Mouse (Mus musculus): ENCODE data around the gene Crtc1. TPM values are rescaled to one million over a fixed set of nuclear protein-coding genes. Genes with fewer than 3 reads are reported as not detected.

Crtc1 gene
- polyA plus RNA-seq, 1 experiment, result 6.1 TPM

DNA sequence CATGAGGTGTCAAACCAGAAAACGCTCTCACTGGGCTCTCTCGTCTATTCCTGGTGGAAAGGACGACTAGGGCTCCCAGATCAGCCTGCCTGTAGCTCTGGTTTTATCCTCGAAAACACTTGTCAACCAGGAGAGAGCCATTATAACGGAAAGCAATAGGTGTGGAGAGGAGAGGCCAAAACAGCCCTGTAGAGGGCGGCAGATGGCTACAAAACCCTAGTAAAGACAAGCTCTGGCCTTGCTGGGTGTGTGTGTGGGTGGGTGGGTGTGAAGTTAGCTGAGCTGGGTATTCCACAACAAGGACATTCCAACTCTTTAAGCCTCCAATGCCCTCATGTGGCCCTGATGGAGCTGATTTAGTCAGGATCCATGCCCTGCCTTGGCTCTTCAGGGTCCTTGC lies 95.7 kb downstream of the Crtc1 start:
- peak; percentile 51 for TF ChIP-seq CTCF (IDR thresholded peaks at IDR 0.05; ENCODE audit: control insufficient read depth, insufficient read depth, low read length)
- TF ChIP-seq POLR2A (IDR thresholded peaks at IDR 0.05; ENCODE audit: borderline replicate concordance, control insufficient read depth, low read depth, low read length), result no peak
- WGBS, result 64% methylated on average over 6 of the region's 6 CpGs
- no peak overlapping the region for H3K27ac ChIP-seq (ENCODE audit: control insufficient read depth, insufficient read depth, low read depth, low read length, poor library complexity)
- H3K4me3 ChIP-seq (replicated peaks; ENCODE audit: control insufficient read depth, low read depth, low read length), result no peak overlapping the region
- no peaks in the 10 kb centered on the region; the same call in 1 of the 2 replicates for H3K4me1 ChIP-seq (ENCODE audit: control insufficient read depth, insufficient read depth, low read length)

DNA sequence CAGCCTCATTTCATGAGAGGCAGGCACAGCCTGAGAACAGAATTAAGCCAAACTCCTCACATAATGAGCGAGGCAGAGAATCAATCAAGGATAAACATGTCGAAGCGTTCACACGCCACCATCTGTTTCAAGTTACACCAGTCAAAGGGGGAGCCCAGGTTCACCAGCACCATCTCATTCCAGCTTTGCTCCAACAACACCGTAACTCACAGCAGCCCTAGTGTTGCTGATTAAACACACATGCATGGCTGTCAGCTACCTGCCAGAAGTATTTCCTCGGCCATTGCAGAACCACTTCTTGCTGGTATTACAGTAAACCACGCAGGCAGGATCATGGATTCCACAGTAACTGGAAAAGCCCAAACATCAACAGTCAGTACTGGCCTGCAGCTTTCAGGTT lies 96.3 kb downstream of the Crtc1 start:
- TF ChIP-seq POLR2A (IDR thresholded peaks at IDR 0.05; ENCODE audit: borderline replicate concordance, control insufficient read depth, low read depth, low read length) (no peak), CTCF (IDR thresholded peaks at IDR 0.05; ENCODE audit: control insufficient read depth, insufficient read depth, low read length) (no peak)
- Histone ChIP-seq H3K27ac (ENCODE audit: control insufficient read depth, insufficient read depth, low read depth, low read length, poor library complexity) (no peak overlapping the region), H3K4me3 (replicated peaks; ENCODE audit: control insufficient read depth, low read depth, low read length) (no peak overlapping the region), H3K4me1 (ENCODE audit: control insufficient read depth, insufficient read depth, low read length) (no peaks in the 10 kb centered on the region)
- 91% methylated on average over 7 of the region's 7 CpGs for WGBS

DNA sequence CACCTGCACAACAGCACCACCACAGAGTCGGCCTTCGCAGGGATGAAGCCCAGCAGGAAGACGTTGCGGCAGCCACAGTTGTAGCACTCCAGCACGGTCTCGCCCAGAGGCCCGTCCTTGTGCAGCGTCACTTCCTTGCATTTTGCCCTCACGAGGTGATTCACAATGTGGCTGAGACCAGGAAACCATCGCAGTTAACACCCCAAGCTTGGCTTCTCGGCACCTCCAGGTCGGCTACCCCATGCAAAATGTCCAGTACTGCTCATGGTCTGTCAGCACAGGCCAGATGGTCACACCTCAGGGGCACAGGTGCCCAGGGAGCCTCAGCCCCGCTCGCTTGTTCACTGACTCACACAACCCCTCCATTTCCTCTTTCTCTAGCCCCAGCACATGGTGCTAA lies 97.4 kb downstream of the Crtc1 start:
- no peaks in the 10 kb centered on the region for H3K4me1 ChIP-seq (ENCODE audit: control insufficient read depth, insufficient read depth, low read length)
- TF ChIP-seq POLR2A (IDR thresholded peaks at IDR 0.05; ENCODE audit: borderline replicate concordance, control insufficient read depth, low read depth, low read length), result no peak
- no peak for TF ChIP-seq CTCF (IDR thresholded peaks at IDR 0.05; ENCODE audit: control insufficient read depth, insufficient read depth, low read length)
- no peak overlapping the region for H3K4me3 ChIP-seq (replicated peaks; ENCODE audit: control insufficient read depth, low read depth, low read length)
- H3K27ac ChIP-seq (ENCODE audit: control insufficient read depth, insufficient read depth, low read depth, low read length, poor library complexity), result no peak overlapping the region
- WGBS, result 47% methylated on average over 14 of the region's 14 CpGs

DNA sequence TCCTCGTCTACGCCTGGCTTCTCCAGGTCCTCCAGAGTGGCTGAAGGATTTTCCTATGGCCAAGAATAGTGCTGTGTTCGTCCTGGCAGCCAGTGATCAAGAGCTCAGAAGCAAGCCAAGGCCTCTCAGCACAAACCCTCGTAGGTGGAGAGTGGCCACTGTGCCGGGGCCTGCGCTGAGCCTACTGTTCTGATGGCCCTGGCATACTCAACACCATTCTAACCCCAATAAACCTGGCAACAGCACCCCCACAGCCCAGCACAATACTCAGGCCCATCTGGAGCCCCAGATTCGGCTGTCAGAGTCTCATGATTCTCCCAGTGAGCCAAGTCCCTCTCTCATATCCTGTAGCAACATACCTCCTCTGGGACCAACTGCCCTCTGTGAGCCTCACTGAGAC lies 98.7 kb downstream of the Crtc1 start:
- no peaks in the 10 kb centered on the region for H3K4me1 ChIP-seq (ENCODE audit: control insufficient read depth, insufficient read depth, low read length)
- no peak overlapping the region for H3K27ac ChIP-seq (ENCODE audit: control insufficient read depth, insufficient read depth, low read depth, low read length, poor library complexity)
- H3K4me3 ChIP-seq (replicated peaks; ENCODE audit: control insufficient read depth, low read depth, low read length), result no peak overlapping the region
- no peak for TF ChIP-seq POLR2A (IDR thresholded peaks at IDR 0.05; ENCODE audit: borderline replicate concordance, control insufficient read depth, low read depth, low read length)
- no peak for TF ChIP-seq CTCF (IDR thresholded peaks at IDR 0.05; ENCODE audit: control insufficient read depth, insufficient read depth, low read length)
- WGBS, result 93% methylated on average over 7 of the region's 7 CpGs

DNA sequence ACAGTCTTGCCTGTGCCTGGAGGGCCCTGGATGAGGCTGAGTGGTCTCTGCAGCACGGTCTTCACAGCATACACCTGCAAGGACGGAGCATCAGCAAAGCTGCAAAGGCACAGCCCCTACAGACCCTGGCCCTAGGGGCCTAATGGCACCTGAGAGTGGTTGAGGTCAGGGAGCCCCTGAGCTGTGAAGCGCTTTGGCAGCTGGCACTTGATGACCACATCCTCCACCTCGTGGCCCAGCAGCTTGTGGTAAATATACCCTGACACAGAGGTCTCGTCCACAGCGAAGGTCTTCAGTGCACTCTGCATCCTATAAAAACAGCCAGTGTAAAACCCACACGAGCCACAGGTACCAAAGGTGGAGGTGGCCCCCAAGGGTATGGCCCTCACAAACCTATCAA lies 100.4 kb downstream of the Crtc1 start:
- Histone ChIP-seq H3K4me3 (replicated peaks; ENCODE audit: control insufficient read depth, low read depth, low read length) (no peak overlapping the region), H3K27ac (ENCODE audit: control insufficient read depth, insufficient read depth, low read depth, low read length, poor library complexity) (no peak overlapping the region), H3K4me1 (ENCODE audit: control insufficient read depth, insufficient read depth, low read length) (no peaks in the 10 kb centered on the region)
- TF ChIP-seq POLR2A (IDR thresholded peaks at IDR 0.05; ENCODE audit: borderline replicate concordance, control insufficient read depth, low read depth, low read length), result no peak
- TF ChIP-seq CTCF (IDR thresholded peaks at IDR 0.05; ENCODE audit: control insufficient read depth, insufficient read depth, low read length), result no peak
- 85% methylated on average over 7 of the region's 7 CpGs for WGBS

DNA sequence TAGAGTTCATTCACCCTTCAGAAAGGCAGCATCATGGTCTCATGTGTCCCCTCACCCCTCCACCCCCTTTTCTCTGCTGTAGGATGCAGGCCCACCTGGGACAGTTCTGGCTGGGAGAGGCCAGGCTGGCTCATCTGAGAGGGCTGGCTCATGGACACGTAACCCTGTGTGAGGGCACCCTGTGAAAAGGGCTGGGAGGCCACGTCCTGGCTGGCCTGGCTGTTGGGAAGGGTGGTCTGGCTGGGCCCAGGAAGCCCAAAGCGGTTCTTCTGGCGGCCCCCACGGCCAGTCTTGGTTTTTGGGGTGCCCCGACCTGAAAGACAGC lies 106.5 kb downstream of the Crtc1 start:
- Histone ChIP-seq H3K4me1 (ENCODE audit: control insufficient read depth, insufficient read depth, low read length) (no peaks in the 10 kb centered on the region; the same call in 1 of the 2 replicates), H3K27ac (ENCODE audit: control insufficient read depth, insufficient read depth, low read depth, low read length, poor library complexity) (no peak overlapping the region), H3K4me3 (replicated peaks; ENCODE audit: control insufficient read depth, low read depth, low read length) (no peak overlapping the region)
- no peak for TF ChIP-seq CTCF (IDR thresholded peaks at IDR 0.05; ENCODE audit: control insufficient read depth, insufficient read depth, low read length)
- no peak for TF ChIP-seq POLR2A (IDR thresholded peaks at IDR 0.05; ENCODE audit: borderline replicate concordance, control insufficient read depth, low read depth, low read length)
- 87% methylated on average over 6 of the region's 6 CpGs for WGBS

Other genes with a start within 250 kb of the Crtc1 start
- gene Slc25a42, start 227.3 kb downstream of the Crtc1 start, polyA plus RNA-seq (2011; ENCODE audit: insufficient read depth, insufficient read length, low replicate concordance, missing spikeins), result 7.1 and 10.9 TPM in 2 replicates
- 89.1 and 192 TPM in 2 replicates for gene Sugp2, start 205.4 kb downstream of the Crtc1 start, polyA plus RNA-seq (2011; ENCODE audit: insufficient read depth, insufficient read length, low replicate concordance, missing spikeins)
- gene Armc6, start 205.1 kb downstream of the Crtc1 start, polyA plus RNA-seq (2011; ENCODE audit: insufficient read depth, insufficient read length, low replicate concordance, missing spikeins), result 2.9 and 9.8 TPM in 2 replicates
- 12.1 and 25.6 TPM in 2 replicates for gene Homer3, start 156.8 kb downstream of the Crtc1 start, polyA plus RNA-seq (2011; ENCODE audit: insufficient read depth, insufficient read length, low replicate concordance, missing spikeins)
- gene Ddx49, start 137.1 kb downstream of the Crtc1 start, polyA plus RNA-seq (2011; ENCODE audit: insufficient read depth, insufficient read length, low replicate concordance, missing spikeins), result 32.3 and 33.4 TPM in 2 replicates
- gene Cope, start 137.1 kb downstream of the Crtc1 start, polyA plus RNA-seq (2011; ENCODE audit: insufficient read depth, insufficient read length, low replicate concordance, missing spikeins), result 85.8 and 91.7 TPM in 2 replicates
- gene Cers1, start 123.8 kb downstream of the Crtc1 start, polyA plus RNA-seq (2011; ENCODE audit: insufficient read depth, insufficient read length, low replicate concordance, missing spikeins), result not detected in 2 replicates
- gene Gdf1, start 109.8 kb downstream of the Crtc1 start, polyA plus RNA-seq (2011; ENCODE audit: insufficient read depth, insufficient read length, low replicate concordance, missing spikeins), result not detected in 2 replicates
- gene Upf1, start 86.3 kb downstream of the Crtc1 start, polyA plus RNA-seq (2011; ENCODE audit: insufficient read depth, insufficient read length, low replicate concordance, missing spikeins), result 20.2 and 39.1 TPM in 2 replicates
- gene Comp, start 66.0 kb downstream of the Crtc1 start, polyA plus RNA-seq (2011; ENCODE audit: insufficient read depth, insufficient read length, low replicate concordance, missing spikeins), result 19.6 TPM in 1 of 2 replicates, not detected in the other
- gene Klhl26, start 37.4 kb upstream of the Crtc1 start, polyA plus RNA-seq (2011; ENCODE audit: insufficient read depth, insufficient read length, low replicate concordance, missing spikeins), result 7.1 and 11.0 TPM in 2 replicates
- gene Tmem59l, start 47.8 kb upstream of the Crtc1 start, polyA plus RNA-seq (2011; ENCODE audit: insufficient read depth, insufficient read length, low replicate concordance, missing spikeins), result 1.3 TPM in 1 of 2 replicates, not detected in the other
- 3.7 and 5.5 TPM in 2 replicates for gene Crlf1, start 53.6 kb upstream of the Crtc1 start, polyA plus RNA-seq (2011; ENCODE audit: insufficient read depth, insufficient read length, low replicate concordance, missing spikeins)
- 46.9 and 63.6 TPM in 2 replicates for gene Rex1bd, start 67.2 kb upstream of the Crtc1 start, polyA plus RNA-seq (2011; ENCODE audit: insufficient read depth, insufficient read length, low replicate concordance, missing spikeins)
- gene Uba52, start 71.2 kb upstream of the Crtc1 start, polyA plus RNA-seq (2011; ENCODE audit: insufficient read depth, insufficient read length, low replicate concordance, missing spikeins), result 961 and 1,100 TPM in 2 replicates
- gene Fkbp8, start 88.1 kb upstream of the Crtc1 start, polyA plus RNA-seq (2011; ENCODE audit: insufficient read depth, insufficient read length, low replicate concordance, missing spikeins), result 98.7 and 181 TPM in 2 replicates
- 29.0 and 41.3 TPM in 2 replicates for gene Kxd1, start 88.4 kb upstream of the Crtc1 start, polyA plus RNA-seq (2011; ENCODE audit: insufficient read depth, insufficient read length, low replicate concordance, missing spikeins)
- 11.9 and 17.8 TPM in 2 replicates for gene Ell, start 99.9 kb upstream of the Crtc1 start, polyA plus RNA-seq (2011; ENCODE audit: insufficient read depth, insufficient read length, low replicate concordance, missing spikeins)
- gene Isyna1, start 154.8 kb upstream of the Crtc1 start, polyA plus RNA-seq (2011; ENCODE audit: insufficient read depth, insufficient read length, low replicate concordance, missing spikeins), result 11.2 and 23.7 TPM in 2 replicates
- gene Ssbp4, start 169.3 kb upstream of the Crtc1 start, polyA plus RNA-seq (2011; ENCODE audit: insufficient read depth, insufficient read length, low replicate concordance, missing spikeins), result 45.2 and 107 TPM in 2 replicates
- 3.4 and 18.8 TPM in 2 replicates for gene Lrrc25, start 176.6 kb upstream of the Crtc1 start, polyA plus RNA-seq (2011; ENCODE audit: insufficient read depth, insufficient read length, low replicate concordance, missing spikeins)
- gene Gdf15, start 192.9 kb upstream of the Crtc1 start, polyA plus RNA-seq (2011; ENCODE audit: insufficient read depth, insufficient read length, low replicate concordance, missing spikeins), result 3.1 TPM in 1 of 2 replicates, not detected in the other
- gene Pgpep1, start 220.8 kb upstream of the Crtc1 start, polyA plus RNA-seq (2011; ENCODE audit: insufficient read depth, insufficient read length, low replicate concordance, missing spikeins), result 4.3 and 21.1 TPM in 2 replicates
- gene Lsm4, start 233.7 kb upstream of the Crtc1 start, polyA plus RNA-seq (2011; ENCODE audit: insufficient read depth, insufficient read length, low replicate concordance, missing spikeins), result 69.2 and 119 TPM in 2 replicates